Mouse (Mus musculus): Measurements from ENCODE around the gene Ssc4d. TPM values are rescaled to one million over a fixed set of nuclear protein-coding genes. Genes with fewer than 3 reads are reported as not detected.

Ssc4d gene
- polyA plus RNA-seq, 1 experiment from 2014 or later: 1.4 TPM

DNA sequence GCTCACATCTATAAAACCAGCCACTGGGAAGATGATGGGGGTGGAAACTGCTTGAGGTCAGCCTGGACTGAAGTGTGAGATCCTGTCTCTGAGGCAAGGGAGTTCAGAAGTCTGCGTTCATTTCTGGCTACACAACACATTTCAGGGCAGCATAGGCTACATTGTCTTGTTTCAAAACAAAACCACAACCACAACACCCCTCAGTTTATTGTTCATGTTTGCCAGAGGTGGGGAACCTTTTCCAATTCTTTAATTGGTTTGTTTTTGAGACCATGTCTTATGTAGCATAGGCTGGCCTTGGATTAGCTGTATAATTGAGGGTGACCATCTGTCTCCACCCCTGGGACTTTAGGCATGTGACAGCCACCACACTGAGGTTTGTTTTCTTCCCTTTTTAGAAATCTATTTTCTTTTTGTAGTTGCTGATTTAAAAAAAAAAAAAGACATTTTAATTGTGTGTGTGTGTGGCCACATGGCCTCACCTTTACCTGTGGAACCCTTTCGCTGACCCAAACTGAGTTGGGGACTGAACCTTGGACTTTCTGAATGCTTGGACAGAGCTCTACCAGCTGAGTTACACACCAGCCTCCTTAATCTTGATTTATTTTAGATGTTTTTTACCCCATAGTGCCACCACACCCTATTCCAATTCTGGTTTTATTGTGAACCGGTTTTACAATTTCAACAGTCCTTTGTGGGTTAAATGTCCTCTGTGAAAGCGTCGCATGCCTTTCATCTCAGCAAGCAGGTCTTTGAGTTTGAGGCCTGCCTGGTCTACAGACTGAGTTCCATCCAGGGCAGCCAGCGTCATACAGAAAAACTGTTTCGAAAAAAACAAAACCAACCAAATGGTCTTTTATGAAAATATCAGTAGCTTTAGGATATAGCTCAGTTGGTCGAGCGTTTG, 17.8 kb downstream of the Ssc4d start:
- Histone ChIP-seq H3K4me1 (ENCODE audit: control insufficient read depth, insufficient read depth, low read length) (0 out of 2 replicates have a peak, but pooled peaks cover 5% of the 10 kb centered on the region), H3K9me3 (ENCODE audit: control insufficient read depth, low read length) (no peaks in the 10 kb centered on the region), H3K36me3 (ENCODE audit: control insufficient read depth, insufficient read depth, low read length) (no peaks in the 10 kb centered on the region), H3K4me2 (ENCODE audit: low read depth, low read length) (peak overlapping the region; percentile 39; the same call in 1 of the 2 replicates), H3K27me3 (ENCODE audit: control insufficient read depth, insufficient read depth, low read length) (no peaks in the 10 kb centered on the region), H3K27ac (ENCODE audit: low read depth, low read length) (peak overlapping the region; percentile 82), H3K4me3 (ENCODE audit: low read depth, low read length) (no peak overlapping the region), H3K9ac (replicated peaks; ENCODE audit: low read depth, low read length) (no peak overlapping the region)
- WGBS: 76% methylated on average over 9 of the region's 9 CpGs
- ATAC-seq (ENCODE audit: low read depth): no peak

DNA sequence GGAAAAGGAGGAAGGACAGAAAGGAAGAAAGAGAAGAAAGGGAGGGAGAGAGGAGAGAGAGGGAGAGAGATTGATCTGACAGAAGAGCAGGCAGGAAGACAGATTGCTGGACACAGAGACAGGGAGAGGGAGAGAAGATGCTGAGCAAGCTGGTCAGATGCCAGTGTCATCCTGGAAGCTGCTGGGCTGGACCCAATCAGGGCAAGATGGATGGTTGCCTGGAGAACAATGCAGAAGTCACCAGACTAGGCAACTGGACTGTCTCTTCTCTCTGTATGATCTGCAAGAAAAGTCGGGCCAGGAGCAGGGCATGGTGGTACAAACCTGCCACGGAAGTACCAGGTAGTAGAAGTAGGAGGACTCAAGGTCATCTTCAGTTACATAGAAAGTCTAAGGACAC, 21.5 kb downstream of the Ssc4d start:
- Histone ChIP-seq H3K4me3 (ENCODE audit: low read depth, low read length) (no peak overlapping the region), H3K4me2 (ENCODE audit: low read depth, low read length) (no peak overlapping the region), H3K9ac (replicated peaks; ENCODE audit: low read depth, low read length) (no peak overlapping the region), H3K27me3 (ENCODE audit: control insufficient read depth, insufficient read depth, low read length) (no peaks in the 10 kb centered on the region), H3K27ac (ENCODE audit: low read depth, low read length) (no peak overlapping the region), H3K9me3 (ENCODE audit: control insufficient read depth, low read length) (no peaks in the 10 kb centered on the region), H3K36me3 (ENCODE audit: control insufficient read depth, insufficient read depth, low read length) (no peaks in the 10 kb centered on the region), H3K4me1 (ENCODE audit: control insufficient read depth, insufficient read depth, low read length) (0 out of 2 replicates have a peak, but pooled peaks cover 5% of the 10 kb centered on the region)
- no peak for ATAC-seq (ENCODE audit: low read depth)
- WGBS: 76% methylated on average over 2 of the region's 2 CpGs

DNA sequence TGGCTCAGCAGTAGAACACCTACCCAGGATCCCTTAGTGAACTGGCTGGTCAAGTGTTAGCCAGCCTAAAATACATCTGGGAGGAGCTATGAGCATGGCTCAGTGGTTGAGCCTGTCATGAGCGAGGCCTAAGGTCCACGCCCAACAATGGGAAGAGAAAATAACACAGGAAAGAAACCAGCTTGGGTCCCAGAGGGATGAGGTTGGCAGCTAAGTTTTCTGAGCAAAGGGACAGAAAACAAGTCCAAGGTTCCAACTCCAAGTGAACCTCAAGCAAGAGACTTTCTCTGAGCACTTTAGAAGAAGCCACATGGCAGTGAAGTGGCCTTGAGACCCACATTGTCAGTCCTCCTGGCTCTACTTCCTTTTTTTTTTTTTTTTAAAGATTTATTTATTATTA, 22.7 kb downstream of the Ssc4d start:
- no peaks in the 10 kb centered on the region for H3K9me3 ChIP-seq (ENCODE audit: control insufficient read depth, low read length)
- ATAC-seq (ENCODE audit: low read depth): no peak
- H3K4me2 ChIP-seq (ENCODE audit: low read depth, low read length): no peak overlapping the region
- WGBS: 95% methylated on average over 2 of the region's 2 CpGs
- H3K4me3 ChIP-seq (ENCODE audit: low read depth, low read length): no peak overlapping the region
- H3K9ac ChIP-seq (replicated peaks; ENCODE audit: low read depth, low read length): no peak overlapping the region
- no peak overlapping the region for H3K27ac ChIP-seq (ENCODE audit: low read depth, low read length)
- H3K36me3 ChIP-seq (ENCODE audit: control insufficient read depth, insufficient read depth, low read length): no peaks in the 10 kb centered on the region
- 0 out of 2 replicates have a peak, but pooled peaks cover under 1% of the 10 kb centered on the region for H3K4me1 ChIP-seq (ENCODE audit: control insufficient read depth, insufficient read depth, low read length)
- H3K27me3 ChIP-seq (ENCODE audit: control insufficient read depth, insufficient read depth, low read length): no peaks in the 10 kb centered on the region

DNA sequence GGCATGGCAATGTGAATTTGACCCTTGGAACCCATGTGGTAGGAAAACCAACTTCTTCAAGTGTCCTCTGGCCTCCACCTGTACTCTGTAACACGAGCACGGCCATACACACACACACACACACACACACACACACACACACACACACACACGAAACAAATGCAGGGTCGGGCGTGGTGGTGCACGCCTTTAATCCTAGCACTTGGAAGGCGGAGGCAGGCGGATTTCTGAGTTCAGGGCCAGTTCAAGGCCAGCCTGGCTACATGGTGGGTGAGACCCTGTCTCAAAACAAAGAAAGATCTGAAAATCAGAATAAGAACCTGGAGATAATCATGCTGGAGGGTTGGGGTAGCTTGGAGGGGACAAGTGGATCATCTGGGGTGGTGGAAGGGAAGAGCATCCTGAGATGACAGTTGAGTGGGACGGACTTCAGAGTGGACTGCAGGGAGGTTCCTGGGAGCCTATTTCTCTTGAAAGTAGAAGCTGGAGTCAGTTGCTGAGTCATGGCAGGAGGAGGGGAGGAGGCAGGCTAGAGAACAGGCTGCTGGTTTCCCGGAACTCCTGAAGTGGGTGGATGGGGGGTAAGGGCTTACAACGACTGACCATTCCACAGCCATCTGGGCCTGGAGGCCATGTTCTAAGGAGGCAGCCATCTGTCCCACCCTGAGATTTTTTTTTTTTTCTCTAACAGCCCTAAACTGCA, 23.5 kb downstream of the Ssc4d start:
- 84% methylated on average over 11 of the region's 11 CpGs for WGBS
- Histone ChIP-seq H3K9ac (replicated peaks; ENCODE audit: low read depth, low read length) (no peak overlapping the region), H3K9me3 (ENCODE audit: control insufficient read depth, low read length) (no peaks in the 10 kb centered on the region), H3K27me3 (ENCODE audit: control insufficient read depth, insufficient read depth, low read length) (no peaks in the 10 kb centered on the region), H3K36me3 (ENCODE audit: control insufficient read depth, insufficient read depth, low read length) (no peaks in the 10 kb centered on the region), H3K4me2 (ENCODE audit: low read depth, low read length) (no peak overlapping the region), H3K27ac (ENCODE audit: low read depth, low read length) (no peak overlapping the region), H3K4me1 (ENCODE audit: control insufficient read depth, insufficient read depth, low read length) (no peaks in the 10 kb centered on the region), H3K4me3 (ENCODE audit: low read depth, low read length) (no peak overlapping the region)
- ATAC-seq (ENCODE audit: low read depth): no peak

DNA sequence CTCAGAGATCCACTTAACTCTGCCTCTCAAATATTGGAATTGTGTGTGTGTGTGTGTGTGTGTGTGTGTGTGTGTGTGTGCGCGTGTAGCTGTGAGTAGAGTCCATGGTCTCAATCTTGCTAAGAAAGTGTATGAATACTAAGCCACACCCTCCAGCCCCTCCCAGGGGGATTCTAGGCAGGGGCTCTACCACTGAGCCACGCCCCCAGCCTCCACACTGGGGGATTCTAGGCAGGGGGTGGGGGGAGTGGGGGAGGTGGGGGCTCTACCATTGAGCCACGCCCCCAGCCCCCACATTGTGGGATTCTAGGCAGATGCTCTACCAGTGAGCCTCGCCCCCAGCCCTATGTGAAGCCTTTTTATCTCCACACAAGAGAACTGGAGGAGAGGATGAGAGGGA, 27.7 kb downstream of the Ssc4d start:
- H3K9ac ChIP-seq (replicated peaks; ENCODE audit: low read depth, low read length): no peak overlapping the region
- WGBS: 78% methylated on average over 4 of the region's 5 CpGs
- no peak overlapping the region for H3K4me3 ChIP-seq (ENCODE audit: low read depth, low read length)
- H3K36me3 ChIP-seq (ENCODE audit: control insufficient read depth, insufficient read depth, low read length): no peaks in the 10 kb centered on the region
- H3K27me3 ChIP-seq (ENCODE audit: control insufficient read depth, insufficient read depth, low read length): no peaks in the 10 kb centered on the region
- no peak overlapping the region for H3K4me2 ChIP-seq (ENCODE audit: low read depth, low read length)
- no peak for ATAC-seq (ENCODE audit: low read depth)
- no peaks in the 10 kb centered on the region for H3K4me1 ChIP-seq (ENCODE audit: control insufficient read depth, insufficient read depth, low read length)
- no peaks in the 10 kb centered on the region for H3K9me3 ChIP-seq (ENCODE audit: control insufficient read depth, low read length)
- H3K27ac ChIP-seq (ENCODE audit: low read depth, low read length): no peak overlapping the region

DNA sequence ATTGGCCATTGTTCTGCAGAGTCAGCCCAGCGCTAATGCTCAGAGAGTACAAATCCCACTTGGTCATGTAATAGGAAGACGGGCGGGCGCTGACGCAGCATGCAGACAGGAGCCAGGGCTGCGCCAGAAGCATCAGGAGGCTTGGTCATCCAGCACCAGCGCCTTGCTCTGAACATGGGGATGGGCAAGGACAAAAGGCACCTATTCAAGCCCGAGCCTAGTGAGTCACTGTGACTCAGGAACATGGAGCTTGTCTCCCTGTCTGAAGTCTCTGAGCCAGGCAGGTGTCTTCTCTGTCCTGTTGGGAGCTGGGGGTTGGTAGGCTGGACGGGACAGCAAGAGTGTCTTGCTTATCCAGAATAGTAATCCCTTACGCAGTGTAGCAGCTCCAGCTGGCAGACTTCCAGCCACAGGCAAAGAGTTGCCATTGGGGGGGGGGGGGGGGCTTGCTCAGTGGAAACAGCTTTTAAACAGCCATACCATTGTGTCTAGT, 28.4 kb downstream of the Ssc4d start:
- Histone ChIP-seq H3K27me3 (ENCODE audit: control insufficient read depth, insufficient read depth, low read length) (no peaks in the 10 kb centered on the region), H3K4me2 (ENCODE audit: low read depth, low read length) (no peak overlapping the region), H3K4me1 (ENCODE audit: control insufficient read depth, insufficient read depth, low read length) (no peaks in the 10 kb centered on the region), H3K36me3 (ENCODE audit: control insufficient read depth, insufficient read depth, low read length) (no peaks in the 10 kb centered on the region), H3K9me3 (ENCODE audit: control insufficient read depth, low read length) (no peaks in the 10 kb centered on the region), H3K27ac (ENCODE audit: low read depth, low read length) (no peak overlapping the region), H3K4me3 (ENCODE audit: low read depth, low read length) (no peak overlapping the region), H3K9ac (replicated peaks; ENCODE audit: low read depth, low read length) (no peak overlapping the region)
- ATAC-seq (ENCODE audit: low read depth): no peak
- 58% methylated on average over 10 of the region's 10 CpGs for WGBS

GRCm38 (mm10) chr5:135942710-135943109, 31.6 kb downstream of the Ssc4d start:
- WGBS: 73% methylated on average over 6 of the region's 6 CpGs
- H3K9me3 ChIP-seq (ENCODE audit: control insufficient read depth, low read length): no peaks in the 10 kb centered on the region
- no peak overlapping the region for H3K4me2 ChIP-seq (ENCODE audit: low read depth, low read length)
- no peak overlapping the region for H3K9ac ChIP-seq (replicated peaks; ENCODE audit: low read depth, low read length)
- no peak for ATAC-seq (ENCODE audit: low read depth)
- no peaks in the 10 kb centered on the region for H3K4me1 ChIP-seq (ENCODE audit: control insufficient read depth, insufficient read depth, low read length)
- H3K36me3 ChIP-seq (ENCODE audit: control insufficient read depth, insufficient read depth, low read length): no peaks in the 10 kb centered on the region
- H3K27me3 ChIP-seq (ENCODE audit: control insufficient read depth, insufficient read depth, low read length): no peaks in the 10 kb centered on the region
- no peak overlapping the region for H3K27ac ChIP-seq (ENCODE audit: low read depth, low read length)
- no peak overlapping the region for H3K4me3 ChIP-seq (ENCODE audit: low read depth, low read length)

- WGBS: 61% methylated on average over 5 of the region's 5 CpGs
- Histone ChIP-seq H3K9ac (replicated peaks; ENCODE audit: low read depth, low read length) (no peak overlapping the region), H3K27me3 (ENCODE audit: control insufficient read depth, insufficient read depth, low read length) (no peaks in the 10 kb centered on the region), H3K36me3 (ENCODE audit: control insufficient read depth, insufficient read depth, low read length) (no peaks in the 10 kb centered on the region), H3K4me2 (ENCODE audit: low read depth, low read length) (no peak overlapping the region), H3K9me3 (ENCODE audit: control insufficient read depth, low read length) (no peaks in the 10 kb centered on the region), H3K4me3 (ENCODE audit: low read depth, low read length) (no peak overlapping the region), H3K4me1 (ENCODE audit: control insufficient read depth, insufficient read depth, low read length) (no peaks in the 10 kb centered on the region), H3K27ac (ENCODE audit: low read depth, low read length) (no peak overlapping the region)
- ATAC-seq (ENCODE audit: low read depth): no peak
These were observed 33.7 kb downstream of the Ssc4d start for GRCm38 (mm10) chr5:135940587-135940986.
